In the genomic region with DNA sequence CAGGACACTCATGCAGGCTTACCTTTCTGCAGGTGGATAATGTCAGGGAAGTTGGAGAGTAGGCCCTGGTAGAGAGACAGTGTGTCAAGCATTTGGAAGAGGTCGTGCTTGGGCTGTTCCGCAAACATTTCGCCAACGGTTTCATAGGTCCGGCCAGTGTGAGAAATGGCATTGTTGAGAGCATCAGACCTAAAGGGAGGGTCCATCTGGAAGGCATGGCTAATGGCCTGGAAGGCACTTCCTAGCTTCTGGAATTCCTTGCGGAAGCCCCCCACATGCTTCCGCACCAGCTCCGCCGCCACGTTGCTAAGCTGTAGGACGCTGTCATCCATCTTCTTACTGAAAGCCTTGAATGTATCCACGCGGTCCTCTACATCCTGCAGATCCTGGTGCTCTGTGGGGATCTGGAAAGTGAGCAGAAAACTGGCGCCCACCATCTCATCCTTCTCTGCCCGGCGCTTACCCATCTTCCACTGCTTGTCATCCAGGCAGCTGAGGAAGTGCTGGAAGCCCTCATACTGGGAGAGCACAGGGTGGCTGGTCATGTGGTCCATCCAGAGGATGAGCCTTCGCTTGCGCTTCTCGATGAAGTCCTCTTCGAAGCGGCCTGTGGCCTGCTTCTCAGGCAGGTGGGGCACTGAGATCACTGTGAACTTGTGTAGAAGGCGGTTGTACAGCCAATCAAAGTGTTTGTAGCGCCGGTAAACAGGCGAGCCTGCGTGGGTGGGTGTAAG, we compare ENCODE assay signal across 8 mouse cellular contexts. TPM values are rescaled to one million over a fixed set of nuclear protein-coding genes. Genes with fewer than 3 reads are reported as not detected.
DNase-seq lines count a peak whose midpoint lies in the region; ATAC-seq and TF ChIP-seq lines count a peak whose summit lies in the region.

No protein-coding gene starts in this region.

- TF ChIP-seq CTCF in heart, adult 2 months (IDR thresholded peaks at IDR 0.05), result no peak

- peak; percentile 30 to 34 for DNase-seq in heart, adult 2 months
- no peak for DNase-seq in heart, adult 8-10 months (ENCODE audit: low spot score)
- no peak for DNase-seq in embryonic facial prominence, embryonic 11.5 days (ENCODE audit: low spot score)
- no peak for DNase-seq in embryo, embryonic 10 days (ENCODE audit: low spot score)
- no peak for DNase-seq in yolk sac, embryonic 10.5 days (ENCODE audit: low spot score)

- H3K9me3 ChIP-seq in embryonic facial prominence, embryonic 11.5 days (replicated peaks; ENCODE audit: control insufficient read depth, low read length), result no peaks in the 10 kb centered on the region
- H3K9me3 ChIP-seq in hindbrain, embryonic 15.5 days, result no peaks in the 10 kb centered on the region
- no peaks in the 10 kb centered on the region for H3K9me3 ChIP-seq in midbrain, embryonic 15.5 days

- intact Hi-C loops in heart, adult 2 months (cut with DNase I), result loop anchor here (2.0 to 5.0 kb wide), 2 partner anchors 35 to 147 kb away; partner anchors contain the start of gene Sin3a

- no peak for ATAC-seq in embryonic facial prominence, embryonic 11.5 days (replicated peaks; ENCODE audit: insufficient number of reproducible peaks, low FRiP score, low TSS enrichment, low read depth)
- ATAC-seq in hindbrain, embryonic 15.5 days (ENCODE audit: low FRiP score, low read depth), result no peak
- ATAC-seq in midbrain, embryonic 15.5 days (replicated peaks), result no peak
- ATAC-seq in frontal cortex, adult (ENCODE audit: low TSS enrichment), result no peak

- H3K27me3 ChIP-seq in heart, adult 2 months (ENCODE audit: control insufficient read depth, insufficient read depth, low read length), result no peaks in the 10 kb centered on the region
- H3K27me3 ChIP-seq in embryonic facial prominence, embryonic 11.5 days (ENCODE audit: control insufficient read depth, insufficient read depth, low read length), result no peaks in the 10 kb centered on the region
- peaks cover 11% of the 10 kb centered on the region; the same call in 1 of the 2 replicates for H3K27me3 ChIP-seq in hindbrain, embryonic 15.5 days
- peaks cover 5% of the 10 kb centered on the region for H3K27me3 ChIP-seq in midbrain, embryonic 15.5 days (replicated peaks)

- H3K4me2 ChIP-seq in embryonic facial prominence, embryonic 11.5 days (ENCODE audit: low read depth, low read length), result peak overlapping the region; percentile 46
- peak overlapping the region; percentile 46 for H3K4me2 ChIP-seq in hindbrain, embryonic 15.5 days
- peak overlapping the region; percentile 36 for H3K4me2 ChIP-seq in midbrain, embryonic 15.5 days

- peak overlapping the region; percentile 75 for H3K4me3 ChIP-seq in heart, adult 2 months
- peak overlapping the region; percentile 25 for H3K4me3 ChIP-seq in embryonic facial prominence, embryonic 11.5 days (ENCODE audit: low read depth, low read length)
- peak overlapping the region; percentile 18 for H3K4me3 ChIP-seq in hindbrain, embryonic 15.5 days
- H3K4me3 ChIP-seq in midbrain, embryonic 15.5 days, result no peak overlapping the region

- H3K79me2 ChIP-seq in heart, adult 2 months (replicated peaks; ENCODE audit: control insufficient read depth, insufficient read depth, low read length), result no peaks in the 10 kb centered on the region

- peaks cover 20% of the 10 kb centered on the region for H3K4me1 ChIP-seq in heart, adult 2 months (ENCODE audit: control insufficient read depth, insufficient read depth, low read length)
- peaks cover 8% of the 10 kb centered on the region; the same call in 1 of the 2 replicates for H3K4me1 ChIP-seq in embryonic facial prominence, embryonic 11.5 days (ENCODE audit: control insufficient read depth, insufficient read depth, low read length)
- peaks cover 46% of the 10 kb centered on the region for H3K4me1 ChIP-seq in hindbrain, embryonic 15.5 days (replicated peaks)
- H3K4me1 ChIP-seq in midbrain, embryonic 15.5 days, result peaks cover 36% of the 10 kb centered on the region

- H3K36me3 ChIP-seq in heart, adult 2 months (ENCODE audit: control insufficient read depth, insufficient read depth, low read length), result no peaks in the 10 kb centered on the region
- peaks cover 4% of the 10 kb centered on the region for H3K36me3 ChIP-seq in embryonic facial prominence, embryonic 11.5 days (replicated peaks; ENCODE audit: control insufficient read depth, insufficient read depth, low read depth, low read length)
- no peaks in the 10 kb centered on the region for H3K36me3 ChIP-seq in hindbrain, embryonic 15.5 days
- H3K36me3 ChIP-seq in midbrain, embryonic 15.5 days (replicated peaks), result no peaks in the 10 kb centered on the region

- TF ChIP-seq POLR2A in heart, adult 2 months (IDR thresholded peaks at IDR 0.05; ENCODE audit: insufficient read depth, low read depth, low read length), result no peak

- no peak for TF ChIP-seq EP300 in heart, adult 2 months (IDR thresholded peaks at IDR 0.05; ENCODE audit: insufficient read depth, low read depth, low read length)

- 59% methylated on average over 26 of the region's 26 CpGs for WGBS in heart, adult 2 months
- 91% methylated on average over 26 of the region's 26 CpGs for WGBS in embryonic facial prominence, embryonic 11.5 days
- WGBS in hindbrain, embryonic 15.5 days, result 74% methylated on average over 26 of the region's 26 CpGs
- 92% methylated on average over 26 of the region's 26 CpGs for WGBS in midbrain, embryonic 15.5 days

- H3K27ac ChIP-seq in heart, adult 2 months, result peak overlapping the region; percentile 95
- no peak overlapping the region for H3K27ac ChIP-seq in embryonic facial prominence, embryonic 11.5 days (replicated peaks; ENCODE audit: low read depth, low read length)
- no peak overlapping the region for H3K27ac ChIP-seq in hindbrain, embryonic 15.5 days (replicated peaks)
- H3K27ac ChIP-seq in midbrain, embryonic 15.5 days, result 0 out of 2 replicates have a peak overlapping the region, but pooled peaks have one; percentile 29

- peak overlapping the region; percentile 61 for H3K9ac ChIP-seq in heart, adult 2 months (ENCODE audit: low read depth, low read length)
- no peak overlapping the region; the same call in 1 of the 2 replicates for H3K9ac ChIP-seq in embryonic facial prominence, embryonic 11.5 days (replicated peaks; ENCODE audit: low read length)
- no peak overlapping the region for H3K9ac ChIP-seq in hindbrain, embryonic 15.5 days
- H3K9ac ChIP-seq in midbrain, embryonic 15.5 days, result no peak overlapping the region

RNA-seq across cellular contexts. Expression of gene Snx33, which starts 2.7 kb away (rescaled TPM):
- 10 to 100 TPM in 1 of 2 experiments, 1 to 10 TPM in 1; 6.7 to 10.0 TPM for total RNA-seq in heart, adult 2 months (2021)
- polyA plus RNA-seq in heart, adult 2 months (2012; rRNA removed), result 7.8 and 8.8 TPM in 2 replicates
- total RNA-seq in heart, adult 8-10 months (2022), result 10 to 100 TPM in 1 of 4 experiments, 1 to 10 TPM in 3; 7.3 to 10.3 (median 8.4) TPM
- polyA plus RNA-seq in embryonic facial prominence, embryonic 11.5 days (2014; fragmentation: Nextera tagmentation; extraction: Ambion mirVana), result 6.6 and 7.3 TPM in 2 replicates
- 2.8 and 3.1 TPM in 2 replicates for polyA plus RNA-seq in hindbrain, embryonic 15.5 days (2015; fragmentation: Nextera tagmentation; extraction: Ambion mirVana)
- polyA plus RNA-seq in midbrain, embryonic 15.5 days (2015; fragmentation: Nextera tagmentation; extraction: Ambion mirVana), result 3.0 TPM in 2 replicates

RNA-seq across cellular contexts. Expression of gene Imp3, which starts 11.8 kb away (rescaled TPM):
- 10 to 100 TPM; 54.0 to 63.3 TPM for total RNA-seq in heart, adult 2 months (2021)
- 75.6 and 87.1 TPM in 2 replicates for polyA plus RNA-seq in heart, adult 2 months (2012; rRNA removed)
- 10 to 100 TPM; 58.6 to 70.1 (median 65.8) TPM for total RNA-seq in heart, adult 8-10 months (2022)
- 76.4 and 80.3 TPM in 2 replicates for polyA plus RNA-seq in embryonic facial prominence, embryonic 11.5 days (2014; fragmentation: Nextera tagmentation; extraction: Ambion mirVana)
- polyA plus RNA-seq in hindbrain, embryonic 15.5 days (2015; fragmentation: Nextera tagmentation; extraction: Ambion mirVana), result 70.5 and 70.7 TPM in 2 replicates
- polyA plus RNA-seq in midbrain, embryonic 15.5 days (2015; fragmentation: Nextera tagmentation; extraction: Ambion mirVana), result 62.8 and 64.4 TPM in 2 replicates

RNA-seq across cellular contexts. Expression of gene Snupn, which starts 25.2 kb away (rescaled TPM):
- total RNA-seq in heart, adult 2 months (2021), result 10 to 100 TPM in 1 of 2 experiments, 1 to 10 TPM in 1; 9.3 to 10.2 TPM
- 5.7 and 9.5 TPM in 2 replicates for polyA plus RNA-seq in heart, adult 2 months (2012; rRNA removed)
- total RNA-seq in heart, adult 8-10 months (2022), result 10 to 100 TPM in 2 of 4 experiments, 1 to 10 TPM in 2; 9.1 to 11.4 (median 10.3) TPM
- polyA plus RNA-seq in embryonic facial prominence, embryonic 11.5 days (2014; fragmentation: Nextera tagmentation; extraction: Ambion mirVana), result 27.2 and 29.7 TPM in 2 replicates
- polyA plus RNA-seq in hindbrain, embryonic 15.5 days (2015; fragmentation: Nextera tagmentation; extraction: Ambion mirVana), result 27.6 and 27.8 TPM in 2 replicates
- 29.8 and 33.0 TPM in 2 replicates for polyA plus RNA-seq in midbrain, embryonic 15.5 days (2015; fragmentation: Nextera tagmentation; extraction: Ambion mirVana)

Comparison
In these comparisons a context has a peak if more than half of its experiments do, and no peak if none do; other contexts are left out.
1. DNase-seq: peak in heart, adult 2 months (2 of 2); none in heart, adult 8-10 months (single experiment), embryonic facial prominence, embryonic 11.5 days (single experiment), embryo, embryonic 10 days (single experiment) and yolk sac, embryonic 10.5 days (single experiment).
2. H3K27ac ChIP-seq: peak in heart, adult 2 months (single experiment) and midbrain, embryonic 15.5 days (single experiment); none in embryonic facial prominence, embryonic 11.5 days (single experiment) and hindbrain, embryonic 15.5 days (single experiment).
3. Peak in every context shown above with its lines, with median percentiles within 50 percentile points of each other: H3K4me2 ChIP-seq.